Mouse (Mus musculus): ENCODE results near the gene Cmas.

Gene Cmas

DNA sequence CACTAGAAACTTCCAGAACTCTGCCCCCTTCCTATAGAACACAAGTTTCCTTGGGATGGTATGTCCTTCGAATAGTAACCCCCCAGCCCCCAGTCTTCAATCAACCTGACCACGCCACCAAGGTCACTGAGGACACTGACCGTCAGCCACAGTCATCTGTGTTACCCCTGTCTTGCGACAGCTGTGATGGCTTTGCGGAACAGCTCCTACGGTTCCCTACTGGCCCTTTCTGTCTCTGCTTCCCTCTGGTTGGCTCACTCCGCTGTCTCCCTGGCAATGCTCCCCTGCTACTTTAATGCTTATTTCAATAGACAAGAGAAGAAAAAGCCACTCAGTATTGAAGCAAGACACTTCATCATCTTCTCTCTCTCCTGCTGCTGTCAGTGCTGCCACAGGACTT, 37.0 kb downstream of the Cmas start:
- no peak for DNase-seq (ENCODE audit: low spot score)

GRCm38 (mm10) chr6:142795087-142795486, 38.6 kb downstream of the Cmas start:
- no peak for DNase-seq (ENCODE audit: low spot score)

GRCm38 (mm10) chr6:142795655-142796441, 39.4 kb downstream of the Cmas start:
- DNase-seq (ENCODE audit: low spot score): no peak

DNA sequence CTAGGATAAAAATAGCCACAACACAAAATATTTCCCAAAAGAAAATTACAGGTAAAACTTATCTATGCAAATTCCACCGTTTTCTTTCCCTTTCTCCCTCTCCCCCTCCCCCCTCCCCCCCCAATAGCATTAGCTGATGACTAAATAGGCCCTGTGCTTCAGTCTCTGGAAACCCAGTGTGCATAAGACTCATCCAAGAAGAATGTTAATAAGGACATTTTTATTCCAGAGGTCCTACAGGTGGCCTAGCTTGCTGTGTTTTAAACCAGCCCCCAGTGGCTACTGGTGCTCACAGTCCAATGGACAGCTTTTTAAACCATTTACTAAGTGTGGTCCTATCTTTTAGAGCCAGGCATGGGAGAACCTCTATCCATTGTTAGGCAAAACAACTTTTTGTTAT, 41.5 kb downstream of the Cmas start:
- no peak for DNase-seq (ENCODE audit: low spot score)

DNA sequence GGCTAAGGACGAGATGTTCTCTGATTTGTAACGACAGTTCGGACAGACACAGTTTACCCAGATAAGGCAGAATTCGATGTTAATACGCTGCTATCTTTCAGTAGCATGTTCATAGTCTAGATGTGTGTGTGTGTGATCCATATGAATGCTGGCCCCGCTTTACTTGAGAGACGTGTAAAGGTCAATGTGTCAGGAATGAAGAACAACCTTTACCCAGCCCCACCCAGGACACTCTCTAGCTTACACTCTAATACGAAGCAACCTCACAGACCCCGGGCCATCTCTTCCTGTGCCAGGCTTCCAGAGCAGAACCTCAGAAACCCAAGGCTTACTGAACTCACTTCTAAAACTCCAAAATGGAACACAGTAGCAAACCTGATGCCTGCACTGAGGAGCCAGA, 42.4 kb downstream of the Cmas start:
- no peak for DNase-seq (ENCODE audit: low spot score)

GRCm38 (mm10) chr6:142799704-142800374, 43.4 kb downstream of the Cmas start:
- DNase-seq (ENCODE audit: low spot score): no peak

- no peak for DNase-seq (ENCODE audit: low spot score)
These were observed 45.2 kb downstream of the Cmas start for GRCm38 (mm10) chr6:142801687-142802086.

- DNase-seq (ENCODE audit: low spot score): no peak
These were observed 46.4 kb downstream of the Cmas start for GRCm38 (mm10) chr6:142802617-142803525.

- DNase-seq (ENCODE audit: low spot score): no peak
These were observed 47.9 kb downstream of the Cmas start, which contains the start of gene Sult6b2 for GRCm38 (mm10) chr6:142804402-142804801. Gene Sult6b2, minus strand, starts transcription at chr6:142804502.

GRCm38 (mm10) chr6:142806326-142806725, 49.8 kb downstream of the Cmas start:
- DNase-seq (ENCODE audit: low spot score): no peak

- no peak for DNase-seq (ENCODE audit: low spot score)
These were observed 53.0 kb downstream of the Cmas start for GRCm38 (mm10) chr6:142809373-142810098.

- DNase-seq (ENCODE audit: low spot score): no peak
These were observed 53.8 kb downstream of the Cmas start for GRCm38 (mm10) chr6:142810239-142810638.

DNA sequence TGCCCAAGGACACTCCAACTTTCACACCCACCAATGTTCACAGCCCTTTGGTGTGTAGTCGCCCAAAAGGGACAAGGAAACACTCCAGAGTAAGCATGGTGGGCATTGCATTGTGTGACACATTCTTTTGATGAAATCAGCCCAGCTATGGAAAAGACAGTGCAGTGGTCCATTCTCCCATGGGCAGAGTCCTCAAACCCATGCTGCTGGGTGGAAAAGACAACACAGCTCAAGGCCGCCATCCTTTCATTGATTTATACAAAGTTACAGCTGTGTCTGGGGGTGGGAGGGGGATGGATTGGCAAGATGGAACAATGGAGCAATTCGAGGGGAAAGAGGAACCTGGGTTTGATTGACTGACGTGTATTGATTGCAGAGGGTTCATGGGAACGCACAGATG, 56.5 kb downstream of the Cmas start:
- no peak for DNase-seq (ENCODE audit: low spot score)

DNA sequence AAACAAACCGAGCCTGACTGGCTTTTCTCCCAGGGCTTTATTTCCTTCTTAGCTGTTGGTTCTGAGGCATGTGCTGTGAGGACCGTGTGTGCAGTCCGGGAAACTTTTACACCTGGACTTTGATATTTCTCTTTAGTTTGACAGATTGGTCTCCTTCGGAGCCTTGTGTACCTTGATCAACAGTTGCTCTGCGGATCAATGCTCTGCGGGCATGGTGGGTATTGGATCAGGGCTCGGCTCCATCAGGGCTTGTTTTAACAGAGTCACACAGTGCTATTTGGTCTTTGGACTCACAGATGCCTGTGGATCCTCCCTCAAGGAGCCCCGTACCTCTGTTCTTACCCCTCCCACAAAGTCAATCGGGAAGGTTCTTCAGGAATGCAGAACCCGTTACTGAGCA, 57.5 kb downstream of the Cmas start:
- no peak for DNase-seq (ENCODE audit: low spot score)

GRCm38 (mm10) chr6:142814495-142814921, 58.0 kb downstream of the Cmas start:
- DNase-seq (ENCODE audit: low spot score): peak; percentile 53

DNA sequence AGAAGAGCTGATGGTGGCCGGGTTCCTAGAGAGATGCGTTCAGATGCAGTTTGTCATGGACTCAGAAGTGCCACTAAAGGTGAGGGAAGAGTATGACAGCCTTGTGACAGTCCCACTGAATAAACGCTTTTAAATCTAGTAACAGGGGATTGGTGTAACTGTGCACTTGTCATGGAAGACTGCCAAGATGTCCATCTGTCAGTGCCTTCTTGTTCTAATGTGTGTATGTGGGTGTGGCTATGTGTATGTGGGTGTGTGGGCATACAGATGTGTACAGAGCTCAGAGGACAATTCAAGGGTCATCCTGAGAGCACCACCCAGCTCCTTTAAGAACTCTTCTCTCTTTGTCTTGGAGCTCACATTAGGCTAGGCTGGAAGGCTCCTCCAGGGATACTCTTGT, 59.0 kb downstream of the Cmas start:
- DNase-seq (ENCODE audit: low spot score): no peak

- no peak for DNase-seq (ENCODE audit: low spot score)
These were observed 61.8 kb downstream of the Cmas start for GRCm38 (mm10) chr6:142818306-142818705.

GRCm38 (mm10) chr6:142823008-142823787, 66.7 kb downstream of the Cmas start:
- no peak for DNase-seq (ENCODE audit: low spot score)
